ENCODE assay signal across 9 mouse cellular contexts in the genomic region with DNA sequence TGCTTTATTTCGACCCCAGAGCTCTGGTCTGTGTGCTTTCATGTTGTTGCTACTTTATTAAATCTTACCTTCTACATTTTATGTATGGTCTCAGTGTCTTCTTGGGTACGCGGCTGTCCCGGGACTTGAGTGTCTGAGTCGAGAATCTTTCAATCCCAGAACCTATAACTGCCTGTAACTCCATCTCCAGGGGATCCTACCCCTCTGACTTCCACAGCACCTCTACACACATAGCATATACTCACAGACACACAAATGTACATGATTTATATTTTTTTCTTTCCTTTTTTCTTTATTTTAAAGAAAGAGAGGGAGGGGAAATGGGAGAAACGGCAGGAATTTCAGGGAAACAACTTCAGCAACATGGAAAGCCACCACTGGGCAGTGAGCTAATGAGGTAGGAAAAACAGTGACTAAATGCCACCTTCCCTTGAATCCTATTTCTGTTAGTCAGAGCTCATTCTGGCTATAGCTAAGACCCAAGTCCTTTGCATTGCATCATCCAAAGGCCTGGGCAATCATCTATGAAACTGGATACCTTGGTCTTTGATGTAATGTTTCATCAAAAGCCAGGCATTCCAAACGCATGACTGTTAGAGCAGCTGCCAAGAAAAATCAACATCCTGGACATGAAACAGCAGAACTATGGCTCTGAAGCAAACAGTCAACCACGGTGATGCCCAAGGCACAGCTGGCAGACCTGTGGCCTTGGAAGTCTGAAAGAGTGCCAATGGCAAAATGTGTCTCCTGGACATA. TPM values are rescaled to one million over a fixed set of nuclear protein-coding genes. Genes with fewer than 3 reads are reported as not detected.
DNase-seq lines count a peak whose midpoint lies in the region; ATAC-seq and TF ChIP-seq lines count a peak whose summit lies in the region.
"Had no signal": no experiment of that assay in that cellular context is flagged by ENCODE, and none has a peak within 500 bp of the region (broad histone marks: within the 10 kb centered on the region; RNA-seq: fewer than 3 reads in every experiment).

No protein-coding gene starts in this region.

- no peaks in the 10 kb centered on the region for H3K27me3 ChIP-seq in kidney, adult 2 months (replicated peaks; ENCODE audit: control insufficient read depth, insufficient read depth, low read length)
- H3K27me3 ChIP-seq in hindbrain, embryonic 14.5 days (ENCODE audit: control insufficient read depth, insufficient read depth, low read length), result no peaks in the 10 kb centered on the region

- 63% methylated on average over 8 of the region's 8 CpGs for WGBS in kidney, adult 2 months
- 88% methylated on average over 8 of the region's 8 CpGs for WGBS in hindbrain, embryonic 14.5 days

- TF ChIP-seq POLR2A in kidney, adult 2 months (IDR thresholded peaks at IDR 0.05; ENCODE audit: low read depth, low read length), result no peak

- intact Hi-C loops in gastrocnemius, postnatal 14 days (cut with DNase I; ENCODE audit: low total_unique reads), result no loop called here

- 0 out of 2 replicates have a peak, but pooled peaks have one; percentile 49 for ATAC-seq in erythroblast, adult 5-6 weeks (replicated peaks; ENCODE audit: low FRiP score, poor library complexity, severe bottlenecking)
- no peak for ATAC-seq in hindbrain, embryonic 14.5 days (ENCODE audit: low FRiP score)

- no peak for TF ChIP-seq CTCF in kidney, adult 2 months (conservative IDR thresholded peaks at IDR 0.05; ENCODE audit: insufficient read depth, insufficient read length, low read depth, low read length)

- peak; percentile 18 for DNase-seq in gastrocnemius, postnatal 25 days
- no peak for DNase-seq in gastrocnemius, postnatal 14 days
- peak; percentile 89 for DNase-seq in kidney, adult 2 months
- peak; percentile 83 for DNase-seq in lung, postnatal 36 days
- no peak for DNase-seq in thymus, postnatal 4 days
- DNase-seq in thymus, postnatal 14 days, result no peak
- DNase-seq in hindbrain, embryonic 14.5 days (ENCODE audit: low spot score), result no peak
- DNase-seq: cerebellum, adult 8-10 months had no signal

- H3K27ac ChIP-seq in kidney, adult 2 months (ENCODE audit: insufficient read depth, low read depth, low read length), result no peak overlapping the region
- no peak overlapping the region for H3K27ac ChIP-seq in hindbrain, embryonic 14.5 days

- H3K36me3 ChIP-seq in kidney, adult 2 months (ENCODE audit: control insufficient read depth, insufficient read depth, low read length), result no peaks in the 10 kb centered on the region
- H3K36me3 ChIP-seq in hindbrain, embryonic 14.5 days (replicated peaks; ENCODE audit: control insufficient read depth, insufficient read depth), result no peaks in the 10 kb centered on the region

- H3K9me3 ChIP-seq in hindbrain, embryonic 14.5 days (ENCODE audit: control insufficient read depth, low read length), result no peaks in the 10 kb centered on the region

- no peak overlapping the region for H3K9ac ChIP-seq in hindbrain, embryonic 14.5 days

- no peak overlapping the region for H3K4me3 ChIP-seq in kidney, adult 2 months (ENCODE audit: insufficient read depth, low read depth, low read length)
- H3K4me3 ChIP-seq in hindbrain, embryonic 14.5 days (replicated peaks; ENCODE audit: low read length), result no peak overlapping the region

- H3K4me2 ChIP-seq in hindbrain, embryonic 14.5 days (replicated peaks), result no peak overlapping the region

- H3K4me1 ChIP-seq in kidney, adult 2 months (ENCODE audit: control insufficient read depth, insufficient read depth, low read length), result peaks cover 7% of the 10 kb centered on the region; the same call in 1 of the 2 replicates
- no peaks in the 10 kb centered on the region for H3K4me1 ChIP-seq in hindbrain, embryonic 14.5 days (replicated peaks; ENCODE audit: control insufficient read depth, insufficient read depth, low read length)

RNA-seq across cellular contexts. Expression of gene Hnrnpa3, which starts 16.1 kb away (rescaled TPM):
- 100 to 1,000 TPM; 108 to 125 TPM for total RNA-seq in gastrocnemius, postnatal 25 days (2021)
- 100 to 1,000 TPM; 144 to 187 TPM for total RNA-seq in gastrocnemius, postnatal 14 days (2021)
- 181 and 187 TPM in 2 replicates for total RNA-seq in erythroblast, adult 5-6 weeks (2015; ENCODE audit: low replicate concordance)
- 98.5 and 192 TPM in 2 replicates for total RNA-seq in erythroblast, adult 5-6 weeks (2017; ENCODE audit: low replicate concordance)
- 16.2 and 34.0 TPM in 2 replicates for polyA plus RNA-seq in kidney, adult 2 months (2012; rRNA removed)
- polyA plus RNA-seq in hindbrain, embryonic 14.5 days (2014; fragmentation: Nextera tagmentation; extraction: Ambion mirVana), result 135 and 140 TPM in 2 replicates

Comparison
In these comparisons a context has a peak if more than half of its experiments do, and no peak if none do; other contexts are left out.
1. DNase-seq: peak in gastrocnemius, postnatal 25 days (single experiment), kidney, adult 2 months (single experiment) and lung, postnatal 36 days (single experiment); none in gastrocnemius, postnatal 14 days (single experiment), thymus, postnatal 4 days (single experiment), thymus, postnatal 14 days (single experiment) and hindbrain, embryonic 14.5 days (single experiment).